Mouse (Mus musculus) liver (tissue): ENCODE data around the gene Slc26a10.
"Not testable (repeated sequence)": the region's sequence is repeated elsewhere in the genome, so short reads cannot be mapped to it uniquely, and the experiment has no call there.

Experiments used
- DNase-seq: peaks from one replicate; pipeline ENCODE4 v3.0.0-alpha.2; 2020; ENCODE audit warnings: mixed read lengths

The Slc26a10 gene

GRCm38 (mm10) chr10:127180695-127181047 lies 226 bp upstream of the Slc26a10 start:
- DNase-seq = no peak

GRCm38 (mm10) chr10:127178286-127179027 lies 2.0 kb downstream of the Slc26a10 start:
- DNase-seq = peak; percentile 16

GRCm38 (mm10) chr10:127177719-127178118 lies 2.7 kb downstream of the Slc26a10 start:
- DNase-seq = peak; percentile 82

- peak; percentile 1 for DNase-seq
Measured at GRCm38 (mm10) chr10:127177235-127177634, 3.2 kb downstream of the Slc26a10 start.

- no peak for DNase-seq
Measured at GRCm38 (mm10) chr10:127176756-127177155, 3.7 kb downstream of the Slc26a10 start.

- no peak for DNase-seq
Measured at GRCm38 (mm10) chr10:127176228-127176627, 4.2 kb downstream of the Slc26a10 start.

- DNase-seq = no peak
Measured at GRCm38 (mm10) chr10:127174170-127174569, 6.3 kb downstream of the Slc26a10 start.

- DNase-seq = no peak
Measured at GRCm38 (mm10) chr10:127173148-127174065, 7.0 kb downstream of the Slc26a10 start.

GRCm38 (mm10) chr10:127171631-127172200 lies 8.7 kb downstream of the Slc26a10 start:
- DNase-seq = no peak

- DNase-seq = peak; percentile 84
Measured at GRCm38 (mm10) chr10:127170837-127171272, 9.6 kb downstream of the Slc26a10 start.

GRCm38 (mm10) chr10:127170002-127170401 lies 10.4 kb downstream of the Slc26a10 start:
- peak; percentile 67 for DNase-seq

- no peak for DNase-seq
Measured at GRCm38 (mm10) chr10:127167614-127168192, 12.7 kb downstream of the Slc26a10 start.

- no peak for DNase-seq
Measured at GRCm38 (mm10) chr10:127166771-127167613, 13.5 kb downstream of the Slc26a10 start.

GRCm38 (mm10) chr10:127166404-127166715 lies 14.1 kb downstream of the Slc26a10 start:
- no peak for DNase-seq

GRCm38 (mm10) chr10:127165654-127166403 lies 14.6 kb downstream of the Slc26a10 start:
- DNase-seq = peak; percentile 62

GRCm38 (mm10) chr10:127165354-127165653 lies 15.1 kb downstream of the Slc26a10 start:
- no peak for DNase-seq

GRCm38 (mm10) chr10:127164631-127165353 lies 15.7 kb downstream of the Slc26a10 start, which contains the start of gene B4galnt1:
Gene B4galnt1, plus strand, starts transcription at chr10:127165225.
- DNase-seq = peak; percentile 83

- no peak for DNase-seq
Measured at GRCm38 (mm10) chr10:127164190-127164589, 16.3 kb downstream of the Slc26a10 start.

- DNase-seq = not testable (repeated sequence)
Measured at GRCm38 (mm10) chr10:127162771-127163261, 17.6 kb downstream of the Slc26a10 start.

GRCm38 (mm10) chr10:127160728-127161127 lies 19.7 kb downstream of the Slc26a10 start:
- DNase-seq = no peak

GRCm38 (mm10) chr10:127160081-127160480 lies 20.4 kb downstream of the Slc26a10 start:
- DNase-seq = no peak
